Mouse (Mus musculus): ENCODE measurements at regions not wholly inside any gene's neighbourhood (a gene's known extent, or its start where the extent isn't known, plus 50 kb on each side); places are given as distances from the start of the nearest gene placed in this dataset.

DNA sequence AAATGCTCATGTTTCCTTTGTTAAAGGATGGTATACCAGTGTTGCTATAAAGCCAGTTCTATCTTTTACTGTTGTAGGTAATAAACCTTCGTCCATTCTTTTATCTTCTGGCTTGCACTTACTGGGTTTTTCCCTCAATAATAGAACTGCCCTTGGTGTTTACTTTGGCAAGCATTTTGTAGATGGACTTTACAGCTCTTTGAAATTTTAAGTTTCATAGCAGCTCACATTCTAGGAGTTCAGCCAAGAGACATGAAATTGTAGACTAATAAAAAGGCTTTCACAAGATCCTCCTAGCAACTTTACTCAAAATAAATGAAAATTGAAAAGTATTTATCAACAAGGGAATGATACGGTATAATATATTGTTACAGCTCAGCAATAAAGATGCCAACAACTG is 124.5 kb downstream of the Rassf9 start:
- TF ChIP-seq CTCF (IDR thresholded peaks at IDR 0.05; ENCODE audit: borderline replicate concordance, extremely low read depth, insufficient read depth, insufficient read length) (no peak), POLR2A (IDR thresholded peaks at IDR 0.05; ENCODE audit: borderline replicate concordance, extremely low read depth, insufficient read depth, insufficient read length, poor library complexity, severe bottlenecking) (no peak)
